9 mouse cellular contexts compared by ENCODE assay signal in genomic region chr5:73864138-73864761, GRCm38 (mm10).
DNase-seq lines count a peak whose midpoint lies in the region; ATAC-seq and TF ChIP-seq lines count a peak whose summit lies in the region.
"Had no signal": no experiment of that assay in that cellular context is flagged by ENCODE, and none has a peak within 500 bp of the region (broad histone marks: within the 10 kb centered on the region; RNA-seq: fewer than 3 reads in every experiment).

No protein-coding gene starts in this region.

- no peaks in the 10 kb centered on the region for H3K27me3 ChIP-seq in kidney, embryonic 15.5 days
- no peaks in the 10 kb centered on the region for H3K27me3 ChIP-seq in neural tube, embryonic 11.5 days (ENCODE audit: control insufficient read depth, insufficient read depth, low read length)
- H3K27me3 ChIP-seq: neural tube, embryonic 12.5 days had no signal

- DNase-seq in kidney, adult 8-10 months = peak; percentile 21 to 50
- DNase-seq in ES-E14 (ENCODE audit: low read depth, low spot score) = peak; percentile 78
- peak; percentile 18 to 46 for DNase-seq in adrenal gland, postnatal 4 days (ENCODE audit: low spot score in 2 of 2)
- DNase-seq in forelimb bud, embryonic 11.5 days (ENCODE audit: low read depth, low spot score) = peak; percentile 68
- DNase-seq in layer of hippocampus, postnatal 10 days (ENCODE audit: low spot score in 2 of 2) = peak; percentile 68 to 69
- DNase-seq in neural tube, embryonic 11.5 days (ENCODE audit: low spot score) = peak; percentile 78
- DNase-seq in Muller cell, postnatal 12 days (ENCODE audit: inconsistent ontology term) = no peak

- 77% methylated on average over 9 of the region's 9 CpGs for WGBS in kidney, embryonic 15.5 days
- WGBS in neural tube, embryonic 11.5 days = 80% methylated on average over 9 of the region's 9 CpGs

- no peak overlapping the region for H3K4me2 ChIP-seq in kidney, embryonic 15.5 days
- no peak overlapping the region for H3K4me2 ChIP-seq in neural tube, embryonic 11.5 days (ENCODE audit: low read depth)
- H3K4me2 ChIP-seq: neural tube, embryonic 12.5 days had no signal

- no peak overlapping the region for H3K27ac ChIP-seq in kidney, embryonic 15.5 days
- H3K27ac ChIP-seq in ES-E14 (ENCODE audit: insufficient read depth, low read depth, low read length, poor library complexity, severe bottlenecking) = no peak overlapping the region
- no peak overlapping the region for H3K27ac ChIP-seq in neural tube, embryonic 11.5 days (ENCODE audit: low read depth, low read length)
- H3K27ac ChIP-seq: neural tube, embryonic 12.5 days had no signal

- H3K36me3 ChIP-seq in kidney, embryonic 15.5 days = no peaks in the 10 kb centered on the region
- no peaks in the 10 kb centered on the region for H3K36me3 ChIP-seq in ES-E14 (ENCODE audit: control insufficient read depth, insufficient read depth, low read length, poor library complexity, severe bottlenecking)
- H3K36me3 ChIP-seq in neural tube, embryonic 11.5 days (ENCODE audit: control insufficient read depth, insufficient read depth, low read length) = no peaks in the 10 kb centered on the region
- H3K36me3 ChIP-seq: neural tube, embryonic 12.5 days had no signal

- H3K4me3 ChIP-seq in kidney, embryonic 15.5 days (replicated peaks) = no peak overlapping the region
- no peak overlapping the region for H3K4me3 ChIP-seq in ES-E14 (ENCODE audit: insufficient read depth in 1 of 2, low read depth in 1 of 2, low read length in 2 of 2, poor library complexity in 1 of 2, severe bottlenecking in 1 of 2)
- no peak overlapping the region for H3K4me3 ChIP-seq in neural tube, embryonic 11.5 days (ENCODE audit: low read depth, low read length)
- H3K4me3 ChIP-seq: neural tube, embryonic 12.5 days had no signal

- no peaks in the 10 kb centered on the region for H3K4me1 ChIP-seq in kidney, embryonic 15.5 days
- H3K4me1 ChIP-seq in ES-E14 (ENCODE audit: control insufficient read depth in 2 of 2, insufficient read depth in 2 of 2, low read length in 2 of 2, poor library complexity in 1 of 2) = no peaks in the 10 kb centered on the region
- H3K4me1 ChIP-seq in neural tube, embryonic 11.5 days (ENCODE audit: control insufficient read depth, insufficient read depth, low read length) = no peaks in the 10 kb centered on the region
- H3K4me1 ChIP-seq: neural tube, embryonic 12.5 days had no signal

- no peaks in the 10 kb centered on the region for H3K9me3 ChIP-seq in kidney, embryonic 15.5 days (replicated peaks)
- H3K9me3 ChIP-seq in ES-E14 (ENCODE audit: control insufficient read depth, insufficient read depth, low read depth, low read length) = no peaks in the 10 kb centered on the region
- no peaks in the 10 kb centered on the region for H3K9me3 ChIP-seq in neural tube, embryonic 11.5 days (ENCODE audit: control insufficient read depth, low read length)
- H3K9me3 ChIP-seq: neural tube, embryonic 12.5 days had no signal

- in situ Hi-C loops in ES-E14 (cut with MboI; ENCODE audit: low sequenced_read_pairs in 2 of 2, unreplicated experiment in 2 of 2) = loop anchor here in 1 of 2 experiments (25.0 kb wide), 1 partner anchor 423 kb away; no protein-coding TSS in a partner anchor

- no peak overlapping the region for H3K9ac ChIP-seq in kidney, embryonic 15.5 days
- no peak overlapping the region for H3K9ac ChIP-seq in ES-E14 (ENCODE audit: insufficient read depth, low read depth, low read length, poor library complexity, severe bottlenecking)
- no peak overlapping the region for H3K9ac ChIP-seq in neural tube, embryonic 11.5 days (ENCODE audit: low read length)
- H3K9ac ChIP-seq: neural tube, embryonic 12.5 days had no signal

- no peak for ATAC-seq in kidney, embryonic 15.5 days (replicated peaks; ENCODE audit: low FRiP score)
- ATAC-seq in neural tube, embryonic 11.5 days (ENCODE audit: insufficient read depth, low FRiP score, low TSS enrichment) = no peak

TF ChIP-seq in ES-E14, 5 proteins besides CTCF, POLR2A, EP300 and RAD21:
- TF ChIP-seq MAFK (IDR thresholded peaks at IDR 0.05; ENCODE audit: insufficient read depth, low read depth, low read length) (no peak), ZC3H11A (IDR thresholded peaks at IDR 0.05; ENCODE audit: borderline replicate concordance, low read depth, low read length) (peak; percentile 67; the same call in 1 of the 2 replicates)
